Mouse (Mus musculus) erythroblast, embryonic 14.5 days (primary cell): Measurements from ENCODE around the gene Usp27x. TPM values are rescaled to one million over a fixed set of nuclear protein-coding genes. Genes with fewer than 3 reads are reported as not detected.

ENCODE experiments used
- H3K27me3 ChIP-seq: 2 replicates; pipeline ENCODE4 v1.6.1; 2012; ENCODE audit warnings: inconsistent platforms; ENCODE audit not compliant: control insufficient read depth
- H3K36me3 ChIP-seq: 2 replicates; pipeline ENCODE4 v1.6.1; 2012; ENCODE audit warnings: mild to moderate bottlenecking, inconsistent platforms; ENCODE audit not compliant: control insufficient read depth
- H3K4me1 ChIP-seq: 2 replicates; pipeline ENCODE4 v1.6.1; 2012; ENCODE audit warnings: inconsistent platforms; ENCODE audit not compliant: control insufficient read depth
- H3K4me3 ChIP-seq: replicated peaks from 2 replicates; pipeline ENCODE3; 2012; ENCODE audit warnings: moderate library complexity, mild to moderate bottlenecking, inconsistent platforms
- H3K9me3 ChIP-seq: 2 replicates; pipeline ENCODE4 v1.6.1; 2012; ENCODE audit warnings: low read length, inconsistent platforms, mixed read lengths; ENCODE audit not compliant: control insufficient read depth
- GATA1 ChIP-seq: IDR thresholded peaks from 2 replicates; pipeline ENCODE4 v1.6.1; 2012; ENCODE audit warnings: low read length, inconsistent platforms, mixed read lengths
- TAL1 ChIP-seq: IDR thresholded peaks from 3 replicates; pipeline ENCODE4 v1.6.1; 2012; ENCODE audit warnings: low read length, inconsistent platforms, mixed read lengths
- polyA plus RNA-seq: library from polyadenylated mRNA; stranded (reverse); fragments of >175 nt; gene quantifications from 2 replicates; pipeline ENCODE4 v1.2.3, GENCODE M21; 2012

Usp27x gene
- polyA plus RNA-seq, 1 experiment: not detected

- Histone ChIP-seq H3K4me1 (no peaks in the 10 kb centered on the region), H3K4me3 (no peak overlapping the region), H3K36me3 (no peaks in the 10 kb centered on the region), H3K27me3 (peaks cover 6% of the 10 kb centered on the region; the same call in 1 of the 2 replicates), H3K9me3 (no peaks in the 10 kb centered on the region)
- no peak for TF ChIP-seq GATA1
- no peak for TF ChIP-seq TAL1
Observed at GRCm38 (mm10) chrX:7325455-7325854, 50.2 kb downstream of the Usp27x start.

DNA sequence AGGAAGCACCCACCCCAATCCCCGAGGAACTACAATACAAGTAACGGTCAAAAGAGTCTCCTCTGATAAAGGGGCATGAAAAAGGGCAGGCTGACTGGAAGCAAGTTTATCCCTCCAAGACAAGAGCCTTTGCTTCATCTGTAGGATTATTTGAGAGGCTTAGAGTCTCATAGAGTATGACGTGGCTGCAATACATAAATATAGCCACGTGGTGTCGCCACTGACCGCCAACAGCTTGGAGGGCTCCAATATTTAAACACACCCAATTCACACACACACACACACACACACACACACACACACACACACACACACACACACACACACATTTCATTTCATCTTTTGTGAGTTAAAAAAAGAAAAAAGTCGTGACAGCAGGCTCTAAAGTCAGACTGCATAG is 53.3 kb downstream of the Usp27x start:
- TF ChIP-seq TAL1: no peak
- no peak for TF ChIP-seq GATA1
- Histone ChIP-seq H3K4me1 (peaks cover 16% of the 10 kb centered on the region), H3K36me3 (no peaks in the 10 kb centered on the region), H3K4me3 (no peak overlapping the region), H3K27me3 (no peaks in the 10 kb centered on the region; the same call in 1 of the 2 replicates), H3K9me3 (peaks cover 5% of the 10 kb centered on the region; the same call in 1 of the 2 replicates)

Other genes starting within 250 kb of the Usp27x start
- 0.01 and 0.05 TPM in 2 replicates for gene Clcn5, start 56.5 kb downstream of the Usp27x start, polyA plus RNA-seq
- 0.07 TPM in 1 of 2 replicates, not detected in the other for gene Foxp3, start 197.8 kb upstream of the Usp27x start, polyA plus RNA-seq
- 0.05 and 0.10 TPM in 2 replicates for gene Ppp1r3f, start 198.5 kb upstream of the Usp27x start, polyA plus RNA-seq
- 2.8 and 3.4 TPM in 2 replicates for gene Ccdc22, start 229.7 kb upstream of the Usp27x start, polyA plus RNA-seq
- 0.01 TPM in 1 of 2 replicates, not detected in the other for gene Cacna1f, start 231.3 kb upstream of the Usp27x start, polyA plus RNA-seq